Mouse (Mus musculus) hindbrain, embryonic 14.5 days (tissue): ENCODE results near the gene Pld4. TPM values are rescaled to one million over a fixed set of nuclear protein-coding genes. Genes with fewer than 3 reads are reported as not detected.

Experiments
- ATAC-seq: fragments of 200-750 bp; cut with Nextera tagmentation; 2 replicates; pipeline ENCODE4 v1.8.0; 2017; ENCODE audit warnings: moderate number of reproducible peaks, mild to moderate bottlenecking, moderate TSS enrichment, moderate library complexity; ENCODE audit not compliant: low FRiP score
- DNase-seq: peaks from one replicate; pipeline ENCODE4 v3.0.0-alpha.2; 2015; ENCODE audit warnings: low spot score
- H3K27ac ChIP-seq: fragments of 300-500 bp; sonication (generic); 2 replicates; pipeline ENCODE4 v1.5.1; 2014; ENCODE audit warnings: mild to moderate bottlenecking, moderate library complexity
- H3K27me3 ChIP-seq: fragments of 300-500 bp; sonication (generic); 2 replicates; pipeline ENCODE4 v1.6.1; 2014; ENCODE audit warnings: mild to moderate bottlenecking, low read length, mixed read lengths; ENCODE audit not compliant: control insufficient read depth, insufficient read depth
- H3K36me3 ChIP-seq: fragments of 300-500 bp; sonication (generic); replicated peaks from 2 replicates; pipeline ENCODE4 v1.6.1; 2014; ENCODE audit not compliant: control insufficient read depth, insufficient read depth
- H3K4me1 ChIP-seq: fragments of 300-500 bp; sonication (generic); replicated peaks from 2 replicates; pipeline ENCODE4 v1.6.1; 2014; ENCODE audit warnings: antibody characterized with exemption, low read length, mixed read lengths; ENCODE audit not compliant: control insufficient read depth, insufficient read depth
- H3K4me2 ChIP-seq: fragments of 300-500 bp; sonication (generic); replicated peaks from 2 replicates; pipeline ENCODE4 v1.6.1; 2014; ENCODE audit warnings: mild to moderate bottlenecking, moderate library complexity
- H3K4me3 ChIP-seq: fragments of 300-500 bp; sonication (generic); replicated peaks from 2 replicates; pipeline ENCODE4 v1.5.1; 2014; ENCODE audit warnings: mild to moderate bottlenecking, low read length
- H3K9ac ChIP-seq: fragments of 300-500 bp; sonication (generic); 2 replicates; pipeline ENCODE4 v1.6.1; 2014
- H3K9me3 ChIP-seq: fragments of 300-500 bp; sonication (generic); 2 replicates; pipeline ENCODE4 v1.6.1; 2016; ENCODE audit warnings: low read length; ENCODE audit not compliant: control insufficient read depth
- WGBS: fragments of 180-500 bp; shearing (Covaris S2); extraction: QIAGEN DNeasy Blood & Tissue Kit; methylation state at CpG from one replicate; pipeline ENCODE4 v1.1.7; 2014; 5-methylcytosine and 5-hydroxymethylcytosine counted together
- polyA plus RNA-seq: library from polyadenylated mRNA; unstranded; fragments of >200 nt; fragmentation: Nextera tagmentation; extraction: Ambion mirVana; gene quantifications from 2 replicates; pipeline ENCODE4 v1.2.1, GENCODE M21; 2014

Gene Pld4
- polyA plus RNA-seq, 1 experiment from 2014 or later: 7.9 TPM

DNA sequence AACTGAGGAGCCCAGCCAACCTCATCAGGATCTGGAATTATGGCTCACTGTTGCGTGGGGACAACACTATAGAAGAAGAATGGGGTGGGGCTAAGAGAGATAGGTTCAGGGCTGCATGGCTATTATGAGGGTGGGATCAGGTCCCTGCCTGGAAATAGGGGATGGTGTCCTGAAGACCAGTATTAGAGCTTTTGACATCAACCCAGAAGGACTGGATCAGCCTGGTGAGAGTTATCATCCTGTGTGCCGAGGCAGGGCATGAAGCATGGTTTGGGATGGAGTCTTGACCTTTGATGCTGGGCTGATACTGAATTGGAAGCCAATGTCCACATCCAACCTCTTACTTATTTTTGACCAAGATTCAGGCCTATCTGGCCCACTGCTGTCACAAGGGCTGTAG lies 9.3 kb downstream of the Pld4 start:
- no peak overlapping the region for H3K27ac ChIP-seq
- no peak for ATAC-seq
- H3K4me2 ChIP-seq: no peak overlapping the region
- no peaks in the 10 kb centered on the region for H3K36me3 ChIP-seq
- H3K4me1 ChIP-seq: no peaks in the 10 kb centered on the region
- H3K27me3 ChIP-seq: no peaks in the 10 kb centered on the region
- DNase-seq: no peak
- no peaks in the 10 kb centered on the region for H3K9me3 ChIP-seq
- 92% methylated on average over 2 of the region's 2 CpGs for WGBS
- no peak overlapping the region for H3K9ac ChIP-seq
- no peak overlapping the region for H3K4me3 ChIP-seq

GRCm38 (mm10) chr12:112770396-112770795 lies 9.9 kb downstream of the Pld4 start:
- DNase-seq: no peak
- Histone ChIP-seq H3K27ac (no peak overlapping the region), H3K4me3 (no peak overlapping the region), H3K4me2 (no peak overlapping the region), H3K36me3 (no peaks in the 10 kb centered on the region), H3K4me1 (no peaks in the 10 kb centered on the region), H3K27me3 (no peaks in the 10 kb centered on the region), H3K9ac (no peak overlapping the region), H3K9me3 (peaks cover 3% of the 10 kb centered on the region)
- 83% methylated on average over 4 of the region's 4 CpGs for WGBS
- no peak for ATAC-seq

- Histone ChIP-seq H3K4me2 (no peak overlapping the region), H3K4me1 (no peaks in the 10 kb centered on the region), H3K27ac (no peak overlapping the region), H3K36me3 (no peaks in the 10 kb centered on the region), H3K27me3 (no peaks in the 10 kb centered on the region), H3K9ac (no peak overlapping the region), H3K9me3 (peaks cover 6% of the 10 kb centered on the region), H3K4me3 (no peak overlapping the region)
- WGBS: 90% methylated on average over 14 of the region's 14 CpGs
- ATAC-seq (no peak), DNase-seq (no peak)
Observed at GRCm38 (mm10) chr12:112772306-112772705, 11.9 kb downstream of the Pld4 start.

DNA sequence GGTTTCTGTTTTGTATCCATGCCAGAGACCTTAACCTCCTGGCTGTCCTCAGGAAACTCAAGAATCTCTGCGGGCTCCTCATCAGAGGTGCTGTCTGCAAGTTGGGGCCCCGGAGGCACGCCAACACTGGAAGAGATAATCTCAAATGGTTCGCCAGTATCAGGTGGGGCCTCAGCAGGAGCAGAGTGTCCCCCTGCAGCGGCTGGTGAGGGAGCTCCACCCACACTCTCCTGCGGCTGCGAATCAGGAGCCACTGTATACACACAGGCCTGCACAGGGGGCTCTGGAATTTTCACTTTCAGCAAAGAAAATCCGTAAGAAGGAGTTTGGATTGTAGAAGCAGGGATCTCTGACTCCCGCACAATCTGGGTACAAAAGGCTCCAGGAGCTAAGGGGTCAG lies 12.9 kb downstream of the Pld4 start:
- 45% methylated on average over 9 of the region's 9 CpGs for WGBS
- ATAC-seq: no peak
- no peak for DNase-seq

GRCm38 (mm10) chr12:112774026-112774425 lies 13.6 kb downstream of the Pld4 start:
- Histone ChIP-seq H3K4me2 (no peak overlapping the region), H3K4me1 (no peaks in the 10 kb centered on the region), H3K36me3 (no peaks in the 10 kb centered on the region), H3K27ac (no peak overlapping the region), H3K4me3 (no peak overlapping the region), H3K9ac (no peak overlapping the region), H3K9me3 (peaks cover 6% of the 10 kb centered on the region), H3K27me3 (no peaks in the 10 kb centered on the region)
- 84% methylated on average over 6 of the region's 6 CpGs for WGBS
- ATAC-seq (no peak), DNase-seq (no peak)

More for the DNA sequence above, 12.9 kb downstream of the Pld4 start:
- H3K4me2 ChIP-seq: no peak overlapping the region
- no peak overlapping the region for H3K4me3 ChIP-seq
- peaks cover 6% of the 10 kb centered on the region for H3K9me3 ChIP-seq
- H3K27ac ChIP-seq: no peak overlapping the region
- H3K36me3 ChIP-seq: no peaks in the 10 kb centered on the region
- no peaks in the 10 kb centered on the region for H3K4me1 ChIP-seq
- H3K27me3 ChIP-seq: no peaks in the 10 kb centered on the region
- H3K9ac ChIP-seq: no peak overlapping the region

DNA sequence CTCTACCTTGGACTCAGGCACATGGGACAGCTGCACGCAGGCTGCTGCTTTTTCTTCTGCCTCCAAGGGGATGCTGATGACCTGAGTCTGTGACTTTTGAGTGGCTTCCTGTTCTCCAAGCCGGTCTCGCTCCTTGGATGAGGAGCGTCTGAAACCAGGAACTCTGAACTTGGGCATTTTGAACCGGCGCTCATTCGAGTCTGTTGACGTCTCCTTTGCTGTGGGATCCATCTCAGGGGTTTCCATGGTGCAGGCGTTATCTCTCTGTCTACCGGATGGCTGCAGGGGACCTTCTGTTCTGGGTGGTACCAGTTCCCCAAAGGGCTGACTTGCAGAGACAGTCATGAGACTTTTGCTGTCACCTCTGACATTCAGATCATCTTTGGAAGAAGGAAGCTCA lies 14.0 kb downstream of the Pld4 start:
- H3K27me3 ChIP-seq: no peaks in the 10 kb centered on the region
- 91% methylated on average over 10 of the region's 10 CpGs for WGBS
- DNase-seq: no peak
- H3K36me3 ChIP-seq: no peaks in the 10 kb centered on the region
- no peaks in the 10 kb centered on the region for H3K4me1 ChIP-seq
- no peak overlapping the region for H3K27ac ChIP-seq
- peaks cover 6% of the 10 kb centered on the region for H3K9me3 ChIP-seq
- H3K4me2 ChIP-seq: no peak overlapping the region
- ATAC-seq: no peak
- no peak overlapping the region for H3K4me3 ChIP-seq
- no peak overlapping the region for H3K9ac ChIP-seq

- H3K4me1 ChIP-seq: no peaks in the 10 kb centered on the region
- H3K27me3 ChIP-seq: no peaks in the 10 kb centered on the region
- H3K27ac ChIP-seq: no peak overlapping the region
- no peak for DNase-seq
- H3K4me2 ChIP-seq: no peak overlapping the region
- no peaks in the 10 kb centered on the region for H3K36me3 ChIP-seq
- H3K9me3 ChIP-seq: no peaks in the 10 kb centered on the region
- ATAC-seq: no peak
- WGBS: 81% methylated on average over 8 of the region's 8 CpGs
- H3K4me3 ChIP-seq: no peak overlapping the region
- H3K9ac ChIP-seq: no peak overlapping the region
Observed at GRCm38 (mm10) chr12:112791026-112791425, 30.6 kb downstream of the Pld4 start.

- no peak for ATAC-seq
- no peak for DNase-seq
- H3K36me3 ChIP-seq: no peaks in the 10 kb centered on the region
- H3K27me3 ChIP-seq: no peaks in the 10 kb centered on the region
- no peak overlapping the region for H3K4me2 ChIP-seq
- H3K9me3 ChIP-seq: no peaks in the 10 kb centered on the region
- 0 out of 2 replicates have a peak, but pooled peaks cover 5% of the 10 kb centered on the region for H3K4me1 ChIP-seq
- 74% methylated on average over 13 of the region's 13 CpGs for WGBS
- H3K4me3 ChIP-seq: no peak overlapping the region
- H3K27ac ChIP-seq: no peak overlapping the region
- no peak overlapping the region for H3K9ac ChIP-seq
Observed at GRCm38 (mm10) chr12:112793601-112794355, 33.3 kb downstream of the Pld4 start.

DNA sequence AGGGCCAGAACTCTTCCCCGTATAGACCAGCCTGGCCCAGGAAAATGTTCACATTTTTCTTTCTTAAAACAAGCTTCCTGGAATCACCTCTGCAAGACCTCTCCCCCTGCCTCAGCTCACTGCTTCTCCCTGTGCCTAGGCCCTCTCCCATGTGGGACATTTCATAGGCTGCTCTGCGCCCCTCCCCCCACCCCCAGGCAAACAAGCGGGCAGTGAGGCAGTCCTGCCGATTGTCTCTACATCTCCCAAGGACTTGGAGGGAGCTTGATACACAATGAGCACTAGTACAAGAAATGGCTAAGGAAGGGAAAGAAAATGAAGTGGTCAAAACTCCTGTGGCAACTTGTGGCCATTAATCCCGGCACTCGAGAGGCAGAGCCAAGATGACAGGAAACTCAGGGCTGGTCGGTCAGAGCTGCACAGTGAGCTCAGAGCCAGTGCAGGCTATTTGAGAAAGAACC lies 33.9 kb downstream of the Pld4 start:
- no peak overlapping the region for H3K27ac ChIP-seq
- no peak overlapping the region for H3K9ac ChIP-seq
- H3K36me3 ChIP-seq: no peaks in the 10 kb centered on the region
- no peak overlapping the region for H3K4me2 ChIP-seq
- no peak for ATAC-seq
- H3K27me3 ChIP-seq: no peaks in the 10 kb centered on the region; the same call in 1 of the 2 replicates
- H3K4me3 ChIP-seq: no peak overlapping the region
- no peaks in the 10 kb centered on the region for H3K9me3 ChIP-seq
- 0 out of 2 replicates have a peak, but pooled peaks cover 5% of the 10 kb centered on the region for H3K4me1 ChIP-seq
- WGBS: 32% methylated on average over 7 of the region's 7 CpGs
- DNase-seq: no peak
